Mouse (Mus musculus) 416B (cell line): Measurements from ENCODE around the gene Wipf1.
"Not testable (repeated sequence)": the region's sequence is repeated elsewhere in the genome, so short reads cannot be mapped to it uniquely, and the experiment has no call there.

ENCODE experiments used
- DNase-seq: peaks from one replicate; pipeline ENCODE4 v3.0.0; 2011; ENCODE audit warnings: low read depth

Gene Wipf1

GRCm38 (mm10) chr2:73529356-73530330, at the start of gene Wipf1:
Gene Wipf1 (minus strand): TSS chr2:73529734.
- peak; percentile 77 for DNase-seq

DNA sequence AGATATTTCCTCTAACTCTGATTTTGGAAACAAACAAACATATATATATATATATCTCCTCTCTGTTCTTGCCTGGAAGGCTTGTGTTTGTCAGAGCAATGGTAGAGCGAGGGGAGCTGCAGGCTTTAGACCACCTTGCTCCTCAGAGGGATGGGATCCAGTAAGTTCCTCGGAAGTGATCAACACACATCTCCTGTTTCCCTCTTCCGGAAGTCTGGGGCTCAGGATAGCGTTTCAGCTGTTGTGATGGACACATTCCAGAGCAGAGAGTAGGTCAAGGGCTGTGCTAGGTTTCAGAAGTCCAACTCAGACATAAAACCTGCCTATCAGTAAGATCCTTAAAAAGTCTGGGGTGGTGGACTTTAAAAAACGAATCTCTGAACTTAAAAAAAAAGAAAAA, 49.6 kb upstream of the Wipf1 start:
- DNase-seq = no peak

GRCm38 (mm10) chr2:73574418-73574817, 44.9 kb upstream of the Wipf1 start:
- DNase-seq = no peak

DNA sequence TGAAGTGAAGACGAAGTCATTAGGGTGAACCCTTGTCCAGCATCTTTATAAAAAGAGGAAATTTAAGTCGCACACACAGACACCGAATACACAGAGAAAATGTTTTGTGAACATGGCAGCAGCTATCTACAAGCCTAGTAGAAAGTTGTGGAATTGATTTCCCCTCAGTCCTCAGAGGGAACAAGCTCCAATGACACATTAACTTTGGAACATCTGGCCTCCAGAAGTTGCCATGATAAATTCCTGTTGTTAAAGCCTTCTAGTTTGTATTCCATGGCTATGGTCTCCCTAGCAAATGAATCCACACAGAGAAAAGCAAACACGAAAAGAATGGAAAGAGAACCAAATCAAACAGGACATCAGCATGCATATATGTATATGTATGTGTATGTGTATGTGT, 44.0 kb upstream of the Wipf1 start:
- no peak for DNase-seq

DNA sequence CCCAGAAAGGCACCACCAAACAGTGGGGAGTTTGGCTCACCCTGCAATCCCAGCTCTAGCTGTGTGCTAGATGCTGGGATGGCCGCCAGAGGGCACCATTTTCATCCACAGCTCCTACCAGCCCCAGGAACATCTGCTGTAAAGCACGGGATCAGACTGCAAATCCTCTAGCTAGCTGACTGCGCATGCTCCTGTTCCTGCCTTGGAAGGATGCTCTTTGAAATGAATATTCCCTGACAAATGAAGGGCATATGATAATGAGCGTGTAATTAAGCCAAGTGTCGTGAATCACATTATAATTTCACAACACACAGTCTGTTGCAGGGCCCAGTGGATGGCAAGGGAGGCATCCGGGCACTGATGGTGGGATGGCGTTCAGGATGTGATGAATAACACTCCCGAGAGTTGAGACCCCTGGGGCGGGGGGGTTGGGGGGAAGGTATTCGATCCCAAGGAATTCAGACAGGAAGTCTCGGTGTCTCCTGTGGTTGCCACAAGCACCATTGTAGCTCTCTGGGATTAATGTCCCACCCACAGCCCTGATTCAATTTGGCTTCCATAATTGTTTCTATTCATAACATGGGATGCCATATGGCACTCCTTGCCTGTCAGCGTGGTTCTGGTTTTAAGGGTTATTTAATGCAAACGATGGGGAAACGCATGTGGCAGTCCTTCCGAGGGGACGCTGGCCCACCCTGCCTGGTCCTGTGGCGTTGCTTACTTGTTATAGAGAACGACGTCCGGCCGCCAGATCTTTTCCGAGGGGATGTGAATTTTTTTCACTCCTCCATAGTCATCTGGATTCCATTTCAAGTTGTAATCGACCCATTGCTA, 43.2 kb upstream of the Wipf1 start:
- peak; percentile 60 for DNase-seq

DNA sequence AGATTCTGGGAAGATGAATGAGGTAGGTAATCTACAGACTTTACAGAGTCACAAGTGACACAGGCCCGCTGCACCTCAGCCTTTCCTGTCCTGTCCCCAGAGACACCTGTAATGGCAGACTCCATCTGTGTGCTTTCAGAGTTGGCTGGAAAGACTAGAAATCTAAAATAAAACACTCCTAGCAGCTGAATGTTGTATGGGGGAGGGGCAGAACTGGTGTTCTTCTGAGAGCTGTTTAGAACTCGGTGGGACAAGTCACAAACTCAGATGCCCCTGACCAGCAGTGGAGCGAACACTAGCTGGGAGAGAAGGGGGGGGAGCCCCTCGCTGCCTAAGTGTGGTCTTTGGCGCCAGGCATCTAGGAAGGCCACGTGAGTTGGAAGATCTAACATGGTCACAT, 42.4 kb upstream of the Wipf1 start:
- DNase-seq = no peak

- no peak for DNase-seq
Observed at GRCm38 (mm10) chr2:73571304-73571703, 41.8 kb upstream of the Wipf1 start.

GRCm38 (mm10) chr2:73566989-73567605, 37.6 kb upstream of the Wipf1 start:
- DNase-seq = peak; percentile 73

DNA sequence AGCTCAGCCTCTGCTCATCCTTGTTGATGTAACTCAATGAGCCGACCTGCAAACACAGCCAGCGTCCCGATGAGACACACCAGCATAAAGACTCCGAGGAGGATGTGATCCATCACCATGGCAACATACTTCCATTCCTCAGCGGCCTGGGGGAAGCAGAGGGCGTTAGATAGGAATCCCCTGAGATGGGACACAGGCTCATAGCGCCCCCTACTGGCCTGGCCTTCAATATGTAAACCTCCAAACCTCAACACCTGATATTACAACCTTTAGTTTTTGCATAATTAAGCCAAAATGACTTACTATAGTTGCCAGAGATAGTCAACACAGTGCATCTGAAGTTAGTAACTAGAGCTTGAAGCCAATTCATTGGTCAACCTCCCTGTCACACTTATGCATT, 36.6 kb upstream of the Wipf1 start:
- peak; percentile 70 for DNase-seq

DNA sequence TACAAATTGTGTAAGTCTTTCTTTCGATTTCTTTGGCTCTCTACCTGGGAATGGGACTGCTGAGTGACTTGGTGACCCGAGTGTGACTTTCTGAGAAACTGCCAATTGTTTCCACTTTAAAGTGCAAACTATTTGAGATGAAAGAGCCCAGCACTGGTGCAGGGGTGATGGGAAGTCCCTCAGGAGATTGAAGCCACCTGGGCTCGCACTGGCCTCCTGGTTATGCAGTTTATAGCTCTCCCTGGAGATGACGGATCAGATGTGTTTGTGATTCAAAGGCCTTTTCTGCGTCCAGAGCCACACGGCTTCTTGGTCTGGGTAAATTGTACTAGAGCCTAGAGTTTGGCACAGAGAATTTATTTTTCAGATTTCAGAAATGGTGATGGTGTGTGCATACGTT, 34.2 kb upstream of the Wipf1 start:
- no peak for DNase-seq

DNA sequence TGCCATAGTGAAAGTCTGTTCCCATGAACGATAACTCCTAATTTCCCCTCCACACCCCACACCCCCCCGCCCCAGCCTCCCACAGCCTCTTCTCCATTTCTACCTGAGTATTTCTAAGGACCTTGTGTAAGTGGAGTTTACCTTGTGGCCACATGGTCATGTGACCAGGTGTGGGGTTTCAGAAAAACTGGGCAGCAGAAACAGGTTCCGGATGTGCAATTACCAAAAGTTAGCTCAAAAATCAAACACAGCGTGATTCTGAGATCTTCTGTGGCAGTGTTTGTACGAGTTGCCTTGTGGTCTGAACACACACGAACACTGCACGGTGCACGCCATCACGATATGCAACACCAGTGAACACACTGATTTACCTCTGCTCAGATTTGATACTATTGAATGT, 33.1 kb upstream of the Wipf1 start:
- no peak for DNase-seq

DNA sequence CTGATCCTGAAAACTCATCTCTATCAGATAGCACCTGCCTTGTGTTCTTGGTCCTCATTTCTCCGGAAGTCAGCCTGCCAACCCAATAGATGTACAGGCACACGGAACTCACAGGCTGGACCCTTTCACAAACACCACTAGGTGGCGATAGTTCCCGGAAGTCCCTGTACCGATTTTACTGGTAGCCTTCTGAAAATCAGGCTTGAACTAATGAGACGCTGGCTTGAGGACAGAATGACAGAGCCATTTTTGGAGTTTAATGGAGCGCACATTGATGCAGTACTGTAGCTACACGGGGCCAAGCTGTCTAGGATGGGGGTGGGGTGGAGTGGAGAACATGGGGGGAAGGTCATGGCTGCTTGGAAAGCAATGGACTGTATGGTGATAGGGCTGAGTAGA, 32.1 kb upstream of the Wipf1 start:
- peak; percentile 68 for DNase-seq

DNA sequence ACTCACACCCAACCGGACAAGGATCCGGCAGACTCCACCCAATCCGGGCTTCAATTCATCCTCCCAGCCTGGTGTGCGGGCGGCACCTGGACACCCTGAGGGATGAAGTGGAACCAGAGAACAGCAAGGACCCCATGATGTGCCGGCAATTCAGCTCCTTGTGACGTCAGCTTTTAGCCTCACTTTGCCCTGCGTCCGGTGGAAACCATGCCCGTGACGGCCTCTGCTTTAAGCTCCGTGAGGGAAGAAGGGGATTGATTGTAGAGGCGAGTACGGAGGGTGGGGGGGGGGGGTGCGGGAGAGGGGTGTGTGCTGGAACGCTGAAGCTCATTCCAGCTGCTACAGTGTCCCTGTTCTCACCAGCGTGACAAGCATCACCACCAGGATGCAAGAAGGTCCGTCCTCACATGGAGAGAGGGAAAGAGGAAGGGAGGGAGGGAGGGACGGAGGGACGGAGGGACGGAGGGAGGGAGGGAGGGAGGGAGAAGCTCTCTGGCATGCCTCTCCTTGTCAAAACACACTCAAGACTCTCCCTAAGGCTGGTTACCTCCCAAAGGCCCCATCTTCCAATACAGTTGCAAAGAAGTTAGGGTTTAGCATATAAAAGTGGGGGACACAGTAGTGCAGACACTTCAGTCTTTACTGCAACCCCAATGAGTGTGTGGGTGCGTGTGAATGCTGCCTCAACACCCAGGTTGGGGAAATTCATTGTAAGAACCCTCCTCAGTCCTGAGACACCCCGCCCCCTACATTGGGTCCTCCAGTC, 31.5 kb upstream of the Wipf1 start:
- DNase-seq = no peak

GRCm38 (mm10) chr2:73560445-73560844, 30.9 kb upstream of the Wipf1 start:
- DNase-seq = no peak

DNA sequence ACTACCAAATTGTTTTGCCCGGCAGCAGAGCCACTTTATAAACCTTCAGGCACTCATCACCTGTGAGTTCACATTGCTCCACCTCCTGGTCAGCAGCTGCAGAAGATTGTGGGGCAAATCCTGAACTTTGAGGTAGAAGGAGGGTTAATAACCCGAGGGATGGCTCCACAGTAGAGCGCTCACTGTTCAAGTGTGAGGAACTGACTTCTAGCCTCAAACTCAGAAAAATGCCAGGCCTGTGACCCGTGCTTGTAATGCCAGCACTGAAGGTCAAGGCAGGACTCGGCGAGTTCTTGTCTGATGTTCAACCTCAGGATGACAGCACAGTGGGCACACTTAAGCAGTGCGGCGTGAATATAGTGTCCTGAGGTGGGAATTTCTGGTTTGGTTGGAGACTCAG, 28.4 kb upstream of the Wipf1 start:
- DNase-seq = no peak

DNA sequence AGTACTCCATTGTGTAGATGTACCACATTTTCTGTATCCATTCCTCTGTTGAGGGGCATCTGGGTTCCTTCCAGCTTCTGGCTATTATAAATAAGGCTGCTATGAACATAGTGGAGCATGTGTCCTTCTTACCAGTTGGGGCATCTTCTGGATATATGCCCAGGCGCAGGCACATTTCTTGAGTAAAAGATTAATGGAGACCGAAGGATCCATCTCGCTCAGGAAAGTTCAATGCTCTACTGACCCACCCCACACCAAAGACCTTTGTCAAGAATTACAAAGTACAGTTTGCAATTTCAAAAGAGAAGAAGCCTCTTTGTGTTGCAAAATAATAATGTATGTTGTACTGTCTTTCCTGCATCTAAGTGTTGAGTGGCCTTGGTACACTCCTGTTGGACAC, 27.5 kb upstream of the Wipf1 start:
- not testable (repeated sequence) for DNase-seq

- no peak for DNase-seq
Observed at GRCm38 (mm10) chr2:73554389-73554788, 24.9 kb upstream of the Wipf1 start.

DNA sequence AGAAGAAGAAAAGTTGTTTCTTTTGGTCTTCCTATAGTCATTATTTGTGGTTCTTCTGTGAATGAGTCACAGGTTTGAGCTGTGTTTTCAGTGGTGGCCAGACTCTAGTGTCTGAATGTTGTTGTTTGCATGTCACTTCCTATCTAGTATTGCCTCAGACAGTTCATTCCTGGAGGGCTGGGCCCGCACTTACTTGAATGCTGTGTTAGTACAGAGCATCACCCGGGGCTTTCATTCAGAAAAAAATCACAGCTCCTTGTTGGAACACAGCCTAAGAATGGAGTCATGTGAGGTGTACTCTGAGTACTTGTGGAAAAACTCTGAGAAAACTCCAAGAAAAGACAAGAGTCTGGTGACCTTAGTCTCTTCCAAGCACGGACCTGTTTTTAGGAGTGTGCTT, 23.4 kb upstream of the Wipf1 start:
- peak; percentile 76 for DNase-seq

GRCm38 (mm10) chr2:73550725-73551124, 21.2 kb upstream of the Wipf1 start:
- DNase-seq = peak; percentile 83

DNA sequence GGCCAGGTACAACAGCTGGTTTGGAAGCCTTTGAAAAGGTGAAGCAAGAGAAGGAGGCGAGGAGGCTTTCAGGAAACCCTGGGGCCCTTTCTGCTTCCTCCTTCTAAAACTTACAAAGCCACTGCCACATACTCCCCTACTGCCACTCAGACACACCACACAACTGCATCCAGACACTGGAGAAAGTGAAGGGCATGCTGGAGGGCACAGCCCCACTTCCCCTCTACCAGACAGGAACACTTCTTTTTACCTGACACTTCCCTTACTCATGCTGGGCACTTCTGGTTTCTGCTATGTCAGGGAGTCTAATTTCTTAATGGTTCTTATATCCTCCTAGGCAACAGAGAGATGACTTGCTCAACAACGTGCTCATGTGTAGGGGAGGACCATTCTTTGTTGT, 19.0 kb upstream of the Wipf1 start:
- DNase-seq = peak; percentile 65

DNA sequence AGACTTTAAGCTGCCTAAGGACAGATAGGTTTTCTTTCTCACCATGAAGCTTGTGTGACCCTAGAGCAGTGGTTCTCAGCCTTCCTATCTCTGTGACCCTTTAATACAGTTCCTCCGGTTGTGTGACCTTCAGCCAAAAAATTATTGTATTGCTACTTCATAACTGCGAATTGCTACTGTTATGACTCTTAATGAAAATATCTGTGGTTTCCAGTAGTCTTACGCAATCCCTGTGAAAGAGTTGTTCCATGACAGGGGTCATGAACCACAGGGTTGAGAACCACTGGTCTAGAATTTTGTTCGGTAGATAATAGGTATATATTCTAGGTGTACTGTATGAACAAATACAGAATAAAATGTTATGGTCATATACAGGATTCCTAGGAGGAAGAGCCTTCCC, 17.7 kb upstream of the Wipf1 start:
- DNase-seq = peak; percentile 87

GRCm38 (mm10) chr2:73545556-73545955, 16.0 kb upstream of the Wipf1 start:
- peak; percentile 62 for DNase-seq
